Mouse (Mus musculus): Measurements from ENCODE around the gene Cdkal1.

DNA sequence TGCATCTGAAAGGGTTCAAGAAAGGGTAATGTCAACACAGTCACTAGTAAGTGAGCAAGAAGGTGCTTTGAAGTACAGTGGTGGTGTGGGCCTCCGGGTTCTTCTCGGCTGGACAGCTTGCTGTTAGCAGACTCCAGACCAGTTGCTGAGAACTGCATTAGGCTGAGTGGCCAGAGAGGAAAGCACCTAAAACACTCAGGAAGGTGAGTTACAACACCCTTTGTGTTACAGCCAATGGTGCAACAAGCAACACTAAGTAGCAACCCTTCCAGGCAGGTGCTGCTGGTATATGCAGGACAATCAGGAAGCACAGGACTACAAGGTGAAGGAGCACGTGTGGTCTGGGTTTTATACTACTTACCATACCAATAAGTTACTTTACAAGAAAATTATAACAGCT lies 90.2 kb downstream of the Cdkal1 start:
- TF ChIP-seq CTCF (conservative IDR thresholded peaks at IDR 0.05; ENCODE audit: low read length): no peak
- no peak for TF ChIP-seq POU5F1 (IDR thresholded peaks at IDR 0.05; ENCODE audit: borderline replicate concordance, low read length)
- TF ChIP-seq NANOG (IDR thresholded peaks at IDR 0.05; ENCODE audit: borderline replicate concordance, low read length): no peak

All from E14TG2a.4 (cell line).